Mouse (Mus musculus) midbrain, postnatal 0 days (tissue): ENCODE data around the gene Ttc21a. TPM values are rescaled to one million over a fixed set of nuclear protein-coding genes. Genes with fewer than 3 reads are reported as not detected.

ENCODE experiments used
- ATAC-seq: fragments of 200-750 bp; cut with Nextera tagmentation; 2 replicates; pipeline ENCODE4 v1.8.0; 2017; ENCODE audit warnings: moderate number of reproducible peaks, mild to moderate bottlenecking, moderate TSS enrichment, moderate library complexity; ENCODE audit not compliant: low FRiP score
- DNase-seq: peaks from one replicate; pipeline ENCODE4 v3.0.0-alpha.2; 2015; ENCODE audit warnings: low spot score
- H3K27ac ChIP-seq: fragments of 300-500 bp; sonication (generic); 2 replicates; pipeline ENCODE4 v1.5.1; 2014; ENCODE audit warnings: low read depth, mild to moderate bottlenecking, low read length, mixed read lengths
- H3K27me3 ChIP-seq: fragments of 300-500 bp; sonication (generic); 2 replicates; pipeline ENCODE4 v1.6.1; 2014; ENCODE audit warnings: low read length, control low read depth, mixed read lengths; ENCODE audit not compliant: insufficient read depth
- H3K36me3 ChIP-seq: fragments of 300-500 bp; sonication (generic); 2 replicates; pipeline ENCODE4 v1.6.1; 2014; ENCODE audit warnings: low read length, control low read depth, mixed read lengths; ENCODE audit not compliant: insufficient read depth
- H3K4me1 ChIP-seq: fragments of 300-500 bp; sonication (generic); 2 replicates; pipeline ENCODE4 v1.6.1; 2014; ENCODE audit warnings: mild to moderate bottlenecking, control low read depth, antibody characterized with exemption, low read length, mixed read lengths; ENCODE audit not compliant: insufficient read depth
- H3K4me2 ChIP-seq: fragments of 300-500 bp; sonication (generic); 2 replicates; pipeline ENCODE4 v1.6.1; 2014; ENCODE audit warnings: low read depth, mild to moderate bottlenecking, low read length, mixed read lengths; ENCODE audit not compliant: poor library complexity, severe bottlenecking
- H3K4me3 ChIP-seq: fragments of 300-500 bp; sonication (generic); 2 replicates; pipeline ENCODE4 v1.5.1; 2014; ENCODE audit warnings: low read depth, mild to moderate bottlenecking, low read length, moderate library complexity
- H3K9ac ChIP-seq: fragments of 300-500 bp; sonication (generic); replicated peaks from 2 replicates; pipeline ENCODE4 v1.6.1; 2014; ENCODE audit warnings: mild to moderate bottlenecking, low read length, moderate library complexity, mixed read lengths; ENCODE audit not compliant: poor library complexity, severe bottlenecking
- H3K9me3 ChIP-seq: fragments of 300-500 bp; sonication (generic); 2 replicates; pipeline ENCODE4 v1.6.1; 2016; ENCODE audit warnings: low read length, control low read depth
- CTCF ChIP-seq: IDR thresholded peaks from 2 replicates; pipeline ENCODE4 v1.5.1; 2016; ENCODE audit warnings: antibody characterized with exemption, mild to moderate bottlenecking
- WGBS: fragments of 180-500 bp; shearing (Covaris S2); extraction: QIAGEN DNeasy Blood & Tissue Kit; methylation state at CpG from one replicate; pipeline ENCODE4 v1.1.7; 2014; 5-methylcytosine and 5-hydroxymethylcytosine counted together
- polyA plus RNA-seq: library from polyadenylated mRNA; unstranded; fragments of >200 nt; fragmentation: Nextera tagmentation; extraction: Ambion mirVana; gene quantifications from 2 replicates; pipeline ENCODE4 v1.2.1, GENCODE M21; 2015
- total RNA-seq: library from RNA; depleted of rRNA; stranded (reverse); fragments of >200 nt; gene quantifications from 2 replicates; pipeline ENCODE4 v1.2.3, GENCODE M21; 2014

The Ttc21a gene
- total and polyA plus RNA-seq, 2 experiments from 2014 or later: 1.4 to 4.6 TPM

- TF ChIP-seq CTCF: no peak
- no peaks in the 10 kb centered on the region for H3K27me3 ChIP-seq
- H3K27ac ChIP-seq: peak within 1 kb of the TSS; percentile 73
- H3K4me1 ChIP-seq: peaks cover 9% of the 10 kb centered on the region; the same call in 1 of the 2 replicates
- peak within 1 kb of the TSS; percentile 86 for H3K4me2 ChIP-seq
- ATAC-seq (peak; percentile 98), DNase-seq (peak; percentile 99)
- WGBS: 4% methylated on average over 33 of the region's 34 CpGs
- no peaks in the 10 kb centered on the region for H3K36me3 ChIP-seq
- H3K9me3 ChIP-seq: no peaks in the 10 kb centered on the region
- peak within 1 kb of the TSS; percentile 97 for H3K4me3 ChIP-seq
- peak within 1 kb of the TSS; percentile 84 for H3K9ac ChIP-seq
Observed at GRCm38 (mm10) chr9:119894339-119895009, 42.9 kb upstream of the Ttc21a start, which contains the start of gene Wdr48. Gene Wdr48, plus strand, starts transcription at chr9:119894878.

- Histone ChIP-seq H3K27me3 (no peaks in the 10 kb centered on the region), H3K9ac (peak overlapping the region; percentile 84), H3K4me1 (peaks cover 9% of the 10 kb centered on the region; the same call in 1 of the 2 replicates), H3K4me2 (peak overlapping the region; percentile 86), H3K4me3 (peak overlapping the region; percentile 97), H3K9me3 (no peaks in the 10 kb centered on the region), H3K36me3 (no peaks in the 10 kb centered on the region), H3K27ac (peak overlapping the region; percentile 73)
- ATAC-seq (peak; percentile 39; the same call in 1 of the 2 replicates), DNase-seq (peak; percentile 6)
- TF ChIP-seq CTCF: no peak
- WGBS: 4% methylated on average over 28 of the region's 71 CpGs
Observed at GRCm38 (mm10) chr9:119895040-119895721, 42.2 kb upstream of the Ttc21a start.

GRCm38 (mm10) chr9:119899446-119899845, 38.0 kb upstream of the Ttc21a start:
- Histone ChIP-seq H3K36me3 (peaks cover 6% of the 10 kb centered on the region; the same call in 1 of the 2 replicates), H3K4me1 (peaks cover 9% of the 10 kb centered on the region; the same call in 1 of the 2 replicates), H3K27ac (no peak overlapping the region), H3K4me3 (no peak overlapping the region), H3K4me2 (no peak overlapping the region), H3K9ac (no peak overlapping the region), H3K9me3 (no peaks in the 10 kb centered on the region), H3K27me3 (no peaks in the 10 kb centered on the region)
- 93% methylated on average over 2 of the region's 2 CpGs for WGBS
- no peak for DNase-seq
- no peak for TF ChIP-seq CTCF
- ATAC-seq: no peak

- ATAC-seq (no peak), DNase-seq (no peak)
- no peak for TF ChIP-seq CTCF
- H3K9me3 ChIP-seq: no peaks in the 10 kb centered on the region
- 91% methylated on average over 11 of the region's 12 CpGs for WGBS
- no peak overlapping the region for H3K9ac ChIP-seq
- H3K4me1 ChIP-seq: no peaks in the 10 kb centered on the region
- peaks cover 34% of the 10 kb centered on the region for H3K36me3 ChIP-seq
- no peaks in the 10 kb centered on the region for H3K27me3 ChIP-seq
- no peak overlapping the region for H3K27ac ChIP-seq
- H3K4me2 ChIP-seq: no peak overlapping the region
- H3K4me3 ChIP-seq: no peak overlapping the region
Observed at GRCm38 (mm10) chr9:119902410-119903151, 34.8 kb upstream of the Ttc21a start.

GRCm38 (mm10) chr9:119908708-119909107, 28.7 kb upstream of the Ttc21a start:
- H3K4me3 ChIP-seq: no peak overlapping the region
- no peaks in the 10 kb centered on the region for H3K27me3 ChIP-seq
- ATAC-seq: no peak
- DNase-seq: no peak
- no peak for TF ChIP-seq CTCF
- H3K4me2 ChIP-seq: no peak overlapping the region
- no peaks in the 10 kb centered on the region for H3K9me3 ChIP-seq
- H3K4me1 ChIP-seq: no peaks in the 10 kb centered on the region
- H3K27ac ChIP-seq: no peak overlapping the region
- H3K9ac ChIP-seq: no peak overlapping the region
- H3K36me3 ChIP-seq: peaks cover 90% of the 10 kb centered on the region
- 95% methylated on average over 3 of the region's 3 CpGs for WGBS
